Mouse (Mus musculus) CH12.LX (cell line): ENCODE results near the gene Ror1.

ENCODE experiments used
- CTCF ChIP-seq, 2 experiments: IDR thresholded peaks in 1 of 2; conservative IDR thresholded peaks in 1 of 2; 2 replicates each; pipeline ENCODE4 v1.5.1; 2011 to 2012; ENCODE audit warnings: low read depth in 2 of 2, low read length in 2 of 2, improper control_type of control experiment in 1 of 2, inconsistent platforms in 1 of 2, mild to moderate bottlenecking in 1 of 2, moderate library complexity in 1 of 2
- ELF1 ChIP-seq: IDR thresholded peaks from 2 replicates; pipeline ENCODE4 v1.6.1; 2014; ENCODE audit warnings: low read depth, mild to moderate bottlenecking, inconsistent platforms, low read length, improper control_type of control experiment
- SMC3 ChIP-seq: IDR thresholded peaks from 2 replicates; pipeline ENCODE4 v1.6.1; 2011; ENCODE audit warnings: low read depth, low read length, improper control_type of control experiment
- USF1 ChIP-seq: IDR thresholded peaks from 2 replicates; pipeline ENCODE4 v1.6.1; 2014; ENCODE audit warnings: low read depth, mild to moderate bottlenecking, inconsistent platforms, low read length, improper control_type of control experiment
- ZC3H11A ChIP-seq: IDR thresholded peaks from 2 replicates; pipeline ENCODE4 v1.6.1; 2012; ENCODE audit warnings: low read depth, mild to moderate bottlenecking, inconsistent platforms, low read length, improper control_type of control experiment
- ZNF384 ChIP-seq: IDR thresholded peaks from 2 replicates; pipeline ENCODE4 v1.6.1; 2012; ENCODE audit warnings: low read depth, low read length, improper control_type of control experiment, inconsistent platforms

DNA sequence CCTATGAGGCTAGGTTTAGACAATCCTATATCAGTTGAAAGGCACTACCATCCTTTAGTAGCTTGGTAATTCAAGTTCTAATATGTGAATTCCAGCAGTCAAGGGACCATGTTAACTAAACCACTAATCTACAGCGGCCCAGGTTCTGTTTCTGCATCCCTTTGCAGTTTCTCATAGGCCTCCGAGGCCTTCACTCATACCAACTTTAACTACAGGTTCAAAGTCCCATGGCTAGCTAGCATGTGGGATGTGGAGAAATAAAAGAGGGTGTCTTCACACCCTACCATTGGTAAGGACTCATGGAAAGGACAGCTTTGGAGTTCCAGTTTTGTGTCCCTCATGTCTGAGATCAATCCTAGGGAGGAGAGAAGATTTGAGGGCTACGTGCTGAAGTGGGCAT lies 60.1 kb downstream of the Ror1 start:
- TF ChIP-seq CTCF (conservative IDR thresholded peaks at IDR 0.05 in 1 of 2, IDR thresholded peaks at IDR 0.05 in 1 of 2; ENCODE audit: low read depth in 2 of 2, low read length in 2 of 2) (no peak), ELF1 (no peak), SMC3 (no peak), ZNF384 (no peak), ZC3H11A (no peak), USF1 (no peak)
